Mouse (Mus musculus): ENCODE data around the gene Kpna2. TPM values are rescaled to one million over a fixed set of nuclear protein-coding genes. Genes with fewer than 3 reads are reported as not detected.

Kpna2 gene
- total RNA-seq, 2 experiments from 2014 or later: 35.5 to 45.2 TPM

DNA sequence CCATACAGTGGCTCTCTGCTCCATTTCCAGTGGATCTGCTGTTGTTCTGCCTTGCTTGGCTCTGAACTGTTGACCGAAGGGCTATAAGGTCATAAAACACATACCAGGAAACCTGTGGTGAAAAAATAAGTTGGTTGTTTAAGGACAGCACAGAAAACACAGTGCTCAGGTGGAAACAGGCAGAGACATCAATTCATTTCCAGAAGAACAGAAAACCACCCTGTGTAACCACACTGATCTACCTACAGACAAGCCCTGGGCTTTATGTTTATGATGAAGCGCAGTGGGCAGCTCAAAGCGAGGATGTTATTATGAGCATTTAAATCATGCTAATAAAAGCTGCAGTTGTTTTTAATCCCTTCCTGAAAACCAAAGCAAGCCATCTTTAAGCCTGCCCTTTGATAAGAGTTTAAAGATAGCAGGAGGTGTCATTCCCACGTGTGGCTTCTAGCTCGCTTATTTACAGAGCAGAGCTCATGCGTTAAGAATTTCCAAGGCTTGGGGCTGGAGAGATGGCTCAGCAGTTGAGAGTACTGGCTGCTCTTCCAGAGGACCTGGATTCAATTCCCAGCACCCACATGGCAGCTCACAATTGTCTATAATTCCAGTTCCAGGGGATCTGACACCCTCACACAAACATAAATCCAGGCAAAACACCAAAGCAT lies 40.8 kb downstream of the Kpna2 start:
- no peak for DNase-seq (ENCODE audit: extremely low spot score in 1 of 2, low spot score in 2 of 2)
- intact Hi-C loops (cut with DNase I): no loop called here

DNA sequence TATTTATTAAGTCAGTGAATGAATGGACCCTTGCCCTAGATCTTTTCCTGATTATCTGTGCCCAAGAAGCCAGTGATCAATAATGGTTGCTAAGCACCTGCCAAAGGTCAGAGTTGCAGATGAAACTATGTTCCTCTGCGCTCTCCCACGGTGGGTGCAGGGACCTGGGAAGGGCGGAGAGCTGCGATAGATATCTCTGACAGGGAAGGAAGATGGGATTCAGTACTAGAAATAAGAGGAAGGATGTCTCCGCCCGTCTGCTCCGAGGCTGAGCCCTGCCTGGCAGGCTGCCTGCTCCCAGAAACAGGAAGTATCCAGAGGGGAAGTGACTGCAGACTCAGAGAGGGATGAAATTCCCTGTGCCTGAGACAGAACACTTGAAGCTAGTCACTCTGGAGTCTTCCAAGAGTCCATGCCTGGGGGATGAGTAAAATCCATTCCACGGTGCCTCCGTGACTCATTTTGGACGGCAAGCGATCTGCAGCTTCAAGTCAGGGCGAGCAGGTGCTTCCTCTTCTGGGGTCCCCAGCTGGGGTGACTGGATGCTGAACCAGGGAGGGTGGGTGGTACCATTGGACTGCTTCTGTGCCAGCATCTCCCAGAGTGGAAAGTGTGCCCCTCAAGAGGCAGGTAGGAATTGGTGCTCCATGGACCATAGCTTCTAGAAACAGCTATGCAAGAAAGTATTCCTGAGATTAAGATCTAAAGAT lies 41.9 kb downstream of the Kpna2 start:
- peak in 1 of 2 experiments; percentile 88 for DNase-seq (ENCODE audit: extremely low spot score in 1 of 2, low spot score in 2 of 2)
- intact Hi-C loops (cut with DNase I): no loop called here

DNA sequence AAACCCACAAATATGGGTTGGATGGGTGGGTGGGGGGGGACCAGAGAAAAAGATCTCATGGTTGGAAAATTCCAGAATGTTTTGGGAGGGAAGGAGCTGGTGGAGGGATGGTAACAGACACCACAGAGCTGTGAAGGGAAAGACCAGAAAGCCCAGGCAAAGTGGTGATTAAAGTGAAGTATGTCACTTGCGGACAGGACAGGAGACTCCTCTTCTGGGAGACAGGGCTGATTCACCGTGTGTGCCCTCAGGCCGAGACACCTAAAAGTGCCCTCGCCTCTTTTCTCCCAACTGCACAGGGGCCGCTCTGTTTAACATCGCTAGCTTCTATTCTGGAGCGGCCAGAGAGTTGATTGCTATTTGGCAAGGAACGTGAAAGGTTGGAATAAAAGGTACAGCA lies 44.8 kb downstream of the Kpna2 start:
- intact Hi-C loops (cut with DNase I): no loop called here
- no peak for DNase-seq (ENCODE audit: extremely low spot score in 1 of 2, low spot score in 2 of 2)

DNA sequence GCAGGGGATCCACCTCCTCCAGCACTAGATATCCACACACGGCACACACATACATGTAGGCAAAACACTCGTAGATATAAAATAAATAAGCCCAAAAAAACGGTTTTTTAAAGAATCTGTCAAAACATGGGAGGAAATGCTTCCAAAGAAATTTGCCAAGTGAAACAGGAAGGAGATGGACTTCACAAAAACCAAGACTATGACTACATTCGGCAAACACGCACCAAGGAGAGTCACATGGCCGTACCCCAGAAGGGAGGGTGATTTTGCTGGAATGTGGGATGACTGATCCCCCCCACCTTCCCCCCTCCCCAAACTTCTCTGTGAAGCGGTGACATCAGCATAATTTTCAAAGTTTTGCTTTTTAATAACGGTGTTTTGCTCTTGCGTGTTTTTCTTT lies 45.2 kb downstream of the Kpna2 start:
- no peak for DNase-seq (ENCODE audit: extremely low spot score in 1 of 2, low spot score in 2 of 2)
- intact Hi-C loops (cut with DNase I): no loop called here

Other genes starting within 250 kb of the Kpna2 start
- gene Pecam1, start 248.9 kb downstream of the Kpna2 start, total RNA-seq (2021): 10 to 100 TPM; 19.7 to 20.1 TPM
- gene Milr1, start 248.3 kb downstream of the Kpna2 start, total RNA-seq (2021): 1 to 10 TPM in 1 of 2 experiments, under 1 TPM in 1; 0.45 to 1.1 TPM
- 1 to 10 TPM; 4.1 to 4.6 TPM for gene Polg2, start 220.0 kb downstream of the Kpna2 start, total RNA-seq (2021)
- 100 to 1,000 TPM; 607 to 644 TPM for gene Ddx5, start 210.4 kb downstream of the Kpna2 start, total RNA-seq (2021)
- gene Cep95, start 210.3 kb downstream of the Kpna2 start, total RNA-seq (2021): 10 to 100 TPM in 1 of 2 experiments, 1 to 10 TPM in 1; 8.7 to 10.3 TPM
- gene Smurf2, start 78.8 kb downstream of the Kpna2 start, total RNA-seq (2021): 10 to 100 TPM; 29.1 to 29.6 TPM
- 1 to 10 TPM; 4.3 to 4.6 TPM for gene 1810010H24Rik, start 26.1 kb upstream of the Kpna2 start, total RNA-seq (2021)
- 10 to 100 TPM; 59.7 to 60.3 TPM for gene Bptf, start 132.6 kb upstream of the Kpna2 start, total RNA-seq (2021)
- 10 to 100 TPM; 26.3 to 27.1 TPM for gene Nol11, start 189.8 kb upstream of the Kpna2 start, total RNA-seq (2021)

Measured in left cerebral cortex, postnatal 10 days (tissue).